Mouse (Mus musculus): Measurements from ENCODE around the gene Emc4. TPM values are rescaled to one million over a fixed set of nuclear protein-coding genes. Genes with fewer than 3 reads are reported as not detected.

Emc4 gene
- polyA plus RNA-seq (2015; fragmentation: Nextera tagmentation; extraction: Ambion mirVana) = 143 and 157 TPM in 2 replicates

GRCm38 (mm10) chr2:112367726-112368673 lies at the start of gene Emc4:
Gene Emc4 (minus strand): TSS chr2:112368027.

GRCm38 (mm10) chr2:112378973-112379898 lies 11.4 kb upstream of the Emc4 start, which contains the start of gene Katnbl1:
Gene Katnbl1 (plus strand): TSS chr2:112379211.

Other genes starting within 250 kb of the Emc4 start
- gene Olfr1316, start 233.1 kb downstream of the Emc4 start, polyA plus RNA-seq (2015; fragmentation: Nextera tagmentation; extraction: Ambion mirVana) = not detected in 2 replicates
- gene Olfr1317, start 227.7 kb downstream of the Emc4 start, polyA plus RNA-seq (2015; fragmentation: Nextera tagmentation; extraction: Ambion mirVana) = not detected in 2 replicates
- gene Olfr1318, start 213.8 kb downstream of the Emc4 start, polyA plus RNA-seq (2015; fragmentation: Nextera tagmentation; extraction: Ambion mirVana) = 0.03 TPM in 1 of 2 replicates, not detected in the other
- 6.7 and 9.5 TPM in 2 replicates for gene Lpcat4, start 128.6 kb downstream of the Emc4 start, polyA plus RNA-seq (2015; fragmentation: Nextera tagmentation; extraction: Ambion mirVana)
- gene Nutm1, start 108.7 kb downstream of the Emc4 start, polyA plus RNA-seq (2015; fragmentation: Nextera tagmentation; extraction: Ambion mirVana) = 0.05 TPM in 1 of 2 replicates, not detected in the other
- 337 and 398 TPM in 2 replicates for gene Nop10, start 106.1 kb downstream of the Emc4 start, polyA plus RNA-seq (2015; fragmentation: Nextera tagmentation; extraction: Ambion mirVana)
- gene Slc12a6, start 102.2 kb downstream of the Emc4 start, polyA plus RNA-seq (2015; fragmentation: Nextera tagmentation; extraction: Ambion mirVana) = 8.2 and 9.0 TPM in 2 replicates
- gene Gm21985, start 101.7 kb downstream of the Emc4 start, polyA plus RNA-seq (2015; fragmentation: Nextera tagmentation; extraction: Ambion mirVana) = not detected in 2 replicates
- gene Katnbl1, start 11.2 kb upstream of the Emc4 start, polyA plus RNA-seq (2015; fragmentation: Nextera tagmentation; extraction: Ambion mirVana) = 24.0 and 25.0 TPM in 2 replicates
- 37.8 and 41.9 TPM in 2 replicates for gene Emc7, start 87.0 kb upstream of the Emc4 start, polyA plus RNA-seq (2015; fragmentation: Nextera tagmentation; extraction: Ambion mirVana)
- gene Chrm5, start 112.7 kb upstream of the Emc4 start, polyA plus RNA-seq (2015; fragmentation: Nextera tagmentation; extraction: Ambion mirVana) = 0.25 and 0.26 TPM in 2 replicates
- 4.7 and 5.5 TPM in 2 replicates for gene Aven, start 124.9 kb upstream of the Emc4 start, polyA plus RNA-seq (2015; fragmentation: Nextera tagmentation; extraction: Ambion mirVana)